Mouse (Mus musculus) yolk sac, embryonic 10.5 days (tissue): ENCODE data around the gene Tcf7l2.

Source experiments
- DNase-seq: peaks from one replicate; pipeline ENCODE4 v3.0.0-alpha.2; 2017; ENCODE audit warnings: low spot score

Tcf7l2 gene

GRCm38 (mm10) chr19:55830976-55831559, 89.4 kb downstream of the Tcf7l2 start:
- no peak for DNase-seq

- DNase-seq: no peak
These were observed 90.5 kb downstream of the Tcf7l2 start for GRCm38 (mm10) chr19:55832122-55832521.

- no peak for DNase-seq
These were observed 92.3 kb downstream of the Tcf7l2 start for GRCm38 (mm10) chr19:55833807-55834385.

- DNase-seq: no peak
These were observed 95.5 kb downstream of the Tcf7l2 start for GRCm38 (mm10) chr19:55836930-55837687.

GRCm38 (mm10) chr19:55837924-55838323, 96.3 kb downstream of the Tcf7l2 start:
- peak; percentile 43 for DNase-seq

GRCm38 (mm10) chr19:55838389-55839035, 96.9 kb downstream of the Tcf7l2 start:
- DNase-seq: no peak

GRCm38 (mm10) chr19:55839036-55839555, 97.5 kb downstream of the Tcf7l2 start:
- peak; percentile 29 for DNase-seq

GRCm38 (mm10) chr19:55840499-55841121, 99.0 kb downstream of the Tcf7l2 start:
- no peak for DNase-seq

GRCm38 (mm10) chr19:55842046-55842445, 100.4 kb downstream of the Tcf7l2 start:
- DNase-seq: no peak

GRCm38 (mm10) chr19:55843111-55843887, 101.7 kb downstream of the Tcf7l2 start:
- DNase-seq: no peak

GRCm38 (mm10) chr19:55845702-55846101, 104.1 kb downstream of the Tcf7l2 start:
- no peak for DNase-seq

GRCm38 (mm10) chr19:55846256-55846655, 104.6 kb downstream of the Tcf7l2 start:
- DNase-seq: no peak

- peak; percentile 81 for DNase-seq
These were observed 105.4 kb downstream of the Tcf7l2 start for GRCm38 (mm10) chr19:55847043-55847442.

- DNase-seq: no peak
These were observed 108.9 kb downstream of the Tcf7l2 start for GRCm38 (mm10) chr19:55850402-55851078.

GRCm38 (mm10) chr19:55851498-55852324, 110.1 kb downstream of the Tcf7l2 start:
- no peak for DNase-seq

- DNase-seq: no peak
These were observed 112.8 kb downstream of the Tcf7l2 start for GRCm38 (mm10) chr19:55854389-55854788.

GRCm38 (mm10) chr19:55855571-55855970, 114.0 kb downstream of the Tcf7l2 start:
- no peak for DNase-seq

GRCm38 (mm10) chr19:55857328-55857727, 115.7 kb downstream of the Tcf7l2 start:
- no peak for DNase-seq

- no peak for DNase-seq
These were observed 118.6 kb downstream of the Tcf7l2 start for GRCm38 (mm10) chr19:55860009-55860743.
